Mouse (Mus musculus): ENCODE data around the gene Zfp691.

DNA sequence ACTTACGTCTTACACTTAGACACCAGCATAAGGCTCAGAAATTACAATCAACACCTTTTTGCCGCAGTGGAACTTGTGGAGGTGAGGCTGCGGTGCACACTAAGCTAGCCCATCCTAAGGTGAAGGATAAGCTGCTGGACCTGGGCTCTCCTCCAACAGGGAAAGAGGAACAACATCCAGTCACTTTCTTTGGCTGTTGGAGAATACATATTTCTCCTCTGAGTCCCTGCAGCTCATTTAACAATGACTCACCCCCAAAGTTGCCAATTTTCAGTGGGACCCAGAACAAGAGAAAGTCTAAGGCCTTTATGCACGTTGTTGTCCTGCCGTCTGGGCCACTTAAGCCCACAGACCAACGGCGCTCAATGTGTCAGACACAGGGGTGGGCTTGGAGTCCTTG lies 27.2 kb downstream of the Zfp691 start:
- TF ChIP-seq CTCF (IDR thresholded peaks at IDR 0.05), result no peak
- TF ChIP-seq POLR2A (IDR thresholded peaks at IDR 0.05; ENCODE audit: insufficient read depth, low read depth, low read length), result no peak
- no peak for TF ChIP-seq EP300 (IDR thresholded peaks at IDR 0.05; ENCODE audit: insufficient read depth, low read depth, low read length)
